Mouse (Mus musculus): Measurements from ENCODE around the gene Olfr1105.

The Olfr1105 gene

DNA sequence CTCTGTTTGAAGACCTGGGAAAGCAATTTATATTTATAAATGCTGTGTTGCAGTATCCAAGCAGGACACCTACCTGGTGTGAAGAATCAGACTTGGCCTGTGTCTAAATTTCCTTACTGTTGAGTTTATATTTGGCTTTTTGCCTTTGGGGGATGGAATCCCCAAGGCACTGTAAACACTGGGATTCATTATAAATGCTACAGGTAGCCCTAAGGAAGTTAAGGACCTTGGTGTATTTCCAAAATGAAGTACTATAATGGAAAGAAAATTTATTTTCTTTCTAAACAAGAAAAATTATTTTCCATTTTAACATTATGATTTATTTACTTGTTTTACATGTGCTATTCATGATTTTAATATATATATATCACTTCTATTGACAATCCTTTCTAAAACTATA lies at the start of gene Olfr1105:
Gene Olfr1105, minus strand, starts transcription at position 101 of the 400 bp plus-strand sequence.

DNA sequence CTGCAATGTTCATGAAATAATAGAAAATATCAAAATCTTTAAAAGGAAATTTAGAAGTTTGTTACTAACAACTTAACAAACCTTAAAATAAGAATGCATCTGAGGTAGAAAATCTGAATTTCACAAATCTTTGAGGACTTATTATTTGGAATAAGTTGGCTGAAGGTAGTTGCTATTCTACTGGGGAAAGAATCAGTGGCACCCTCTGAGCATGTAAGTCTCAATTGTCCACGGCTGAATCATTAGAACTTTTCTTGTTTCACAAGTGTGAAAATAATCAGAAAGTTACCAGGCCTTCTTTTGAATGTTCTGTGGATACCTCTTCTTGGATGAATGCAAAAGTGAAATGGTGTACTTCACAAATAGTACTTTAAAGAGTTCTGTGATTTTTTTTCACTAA lies 39.4 kb upstream of the Olfr1105 start, which contains the start of gene Olfr1107:
Gene Olfr1107, minus strand, starts transcription at position 101 of the 400 bp plus-strand sequence.
- 77% methylated on average over 1 of the region's 1 CpGs for WGBS

DNA sequence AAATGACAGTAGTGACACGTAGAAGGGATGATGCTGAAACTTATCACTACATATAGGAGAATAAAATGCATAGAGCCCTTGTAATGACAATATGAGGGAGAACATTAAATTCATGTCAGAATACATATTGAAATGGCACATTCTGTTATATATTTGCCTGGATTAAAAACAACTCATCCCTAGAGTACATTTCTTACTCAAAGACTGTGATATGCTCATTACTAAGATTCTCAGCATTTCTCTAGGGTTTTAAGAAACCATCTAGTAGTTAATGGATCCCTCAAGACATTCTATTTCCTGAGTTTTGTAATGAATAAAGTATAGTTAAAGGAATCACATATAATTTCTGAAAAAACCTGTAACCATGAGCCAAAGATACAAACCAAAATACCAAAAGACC lies 15.8 kb upstream of the Olfr1105 start, which contains the start of gene Olfr1106:
Gene Olfr1106, minus strand, starts transcription at position 101 of the 400 bp plus-strand sequence.
- WGBS = 62% methylated on average over 1 of the region's 1 CpGs

DNA sequence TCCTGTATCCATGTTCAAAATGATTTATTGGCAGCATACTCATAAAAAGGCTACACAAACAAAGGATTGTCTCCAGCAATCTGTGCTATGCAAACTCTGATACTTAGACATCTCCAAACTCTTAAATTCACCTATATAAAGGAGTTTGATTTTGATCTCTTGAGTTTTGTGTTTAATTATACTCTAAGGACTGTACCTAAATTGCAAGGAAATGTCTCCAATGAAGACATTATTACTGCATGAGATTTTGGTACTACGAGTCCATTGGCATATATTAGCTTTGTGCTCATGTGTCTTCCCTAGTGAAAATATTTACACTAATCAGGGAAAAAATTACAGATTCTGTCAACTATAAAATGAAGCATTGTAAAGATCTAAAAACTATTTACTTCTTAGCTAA lies 9.4 kb downstream of the Olfr1105 start, which contains the start of gene Olfr1104:
Gene Olfr1104, minus strand, starts transcription at position 101 of the 400 bp plus-strand sequence.
- 82% methylated on average over 1 of the region's 1 CpGs for WGBS

DNA sequence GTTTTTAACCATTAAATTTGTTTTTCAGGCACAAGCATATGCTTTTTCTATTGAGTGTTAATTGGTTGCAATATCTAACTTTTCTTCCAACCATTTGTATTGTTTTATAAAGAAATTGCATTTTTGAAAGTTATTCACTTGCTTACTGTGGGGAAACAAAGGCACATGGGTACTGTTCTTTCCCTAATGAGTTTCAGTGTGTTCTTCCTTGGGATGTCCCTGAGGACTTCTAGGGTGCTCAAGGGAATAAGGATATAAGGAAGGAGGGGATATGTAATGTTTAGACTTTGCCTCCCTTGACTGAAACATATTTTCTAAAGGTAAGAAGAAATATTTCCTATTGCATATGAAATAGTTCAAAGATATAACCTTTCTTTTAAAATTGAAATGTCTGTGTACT lies 38.2 kb downstream of the Olfr1105 start, which contains the start of gene Olfr1102:
Gene Olfr1102, plus strand, starts transcription at position 301 of the 400 bp plus-strand sequence.

DNA sequence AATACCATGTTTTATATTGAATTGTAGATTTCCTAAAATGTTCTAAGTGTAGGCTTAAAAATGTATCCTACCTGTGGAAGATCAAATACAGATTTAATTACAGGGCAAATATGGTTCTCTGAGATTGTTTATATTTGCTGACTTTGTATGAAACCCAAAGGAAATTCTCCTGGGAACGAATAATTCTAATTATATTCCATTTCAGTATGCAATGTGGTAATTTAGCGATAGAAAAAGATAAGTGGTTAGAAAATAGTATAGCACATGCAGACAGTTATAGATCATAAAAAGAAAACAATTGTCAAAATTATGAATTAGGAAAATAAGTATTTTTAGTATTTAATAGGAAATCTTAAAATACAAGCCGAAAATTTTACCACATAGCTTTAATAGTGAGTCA lies 45.2 kb downstream of the Olfr1105 start, which contains the start of gene Olfr1101:
Gene Olfr1101, minus strand, starts transcription at position 101 of the 400 bp plus-strand sequence.
- WGBS = 68% methylated on average over 3 of the region's 3 CpGs
